Comparison of ENCODE assay signal across 8 mouse cellular contexts in the genomic region with DNA sequence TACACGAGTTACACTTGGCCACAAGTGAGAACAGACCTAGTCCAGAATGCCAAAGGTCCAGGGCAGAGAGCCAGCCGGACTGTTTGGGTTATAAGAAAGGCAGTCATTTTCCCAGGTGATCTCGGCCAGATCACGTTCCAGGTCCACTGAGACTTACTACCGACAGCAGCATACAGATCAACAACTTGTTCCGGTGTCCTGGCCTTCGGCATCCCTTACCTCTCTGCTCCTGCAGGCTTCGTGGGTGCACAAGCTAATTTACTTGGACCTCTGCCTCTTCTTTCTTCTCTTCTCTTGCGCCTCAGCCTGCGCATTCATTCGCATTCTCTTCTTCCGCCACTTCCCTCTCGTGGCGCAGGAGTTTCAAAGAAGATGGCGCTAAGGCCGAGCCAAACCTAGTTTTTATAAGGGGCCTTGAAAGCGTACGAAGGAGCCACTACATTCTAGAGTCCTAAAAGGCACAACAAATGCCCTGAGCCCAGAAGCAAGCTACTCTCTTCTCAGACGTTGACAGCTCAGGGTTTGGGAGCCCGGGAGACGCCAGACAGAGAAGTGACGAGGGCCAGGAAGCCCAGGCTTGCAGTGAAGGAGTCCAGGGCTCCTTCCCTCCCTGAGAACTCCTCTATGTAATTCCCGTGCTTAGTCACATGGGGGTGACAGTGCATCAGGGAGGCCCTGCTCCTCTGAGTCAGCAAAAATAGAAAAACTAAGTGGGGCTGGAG. TPM values are rescaled to one million over a fixed set of nuclear protein-coding genes. Genes with fewer than 3 reads are reported as not detected.
A peak's percentile ranks its signal among the peaks of the same experiment; 100 is the strongest.
DNase-seq lines count a peak whose midpoint lies in the region; ATAC-seq and TF ChIP-seq lines count a peak whose summit lies in the region.

No protein-coding gene starts in this region.

- no peaks in the 10 kb centered on the region for H3K9me3 ChIP-seq in neural tube, embryonic 14.5 days (ENCODE audit: control insufficient read depth, low read length)

- no peaks in the 10 kb centered on the region for H3K4me1 ChIP-seq in neural tube, embryonic 14.5 days (ENCODE audit: control insufficient read depth, insufficient read depth, low read length)
- H3K4me1 ChIP-seq in testis, adult 2 months (ENCODE audit: control insufficient read depth, insufficient read depth, low read length), result no peaks in the 10 kb centered on the region; the same call in 1 of the 2 replicates

- peak; percentile 51; the same call in 1 of the 2 replicates for TF ChIP-seq CTCF in testis, adult 2 months (IDR thresholded peaks at IDR 0.05; ENCODE audit: control insufficient read depth, insufficient read depth, insufficient replicate concordance, low read depth, low read length)

- H3K27me3 ChIP-seq in neural tube, embryonic 14.5 days (ENCODE audit: control insufficient read depth, insufficient read depth, low read length), result no peaks in the 10 kb centered on the region
- no peaks in the 10 kb centered on the region for H3K27me3 ChIP-seq in testis, adult 2 months (ENCODE audit: control insufficient read depth, insufficient read depth, low read length)

- WGBS in neural tube, embryonic 14.5 days, result 3% methylated on average over 23 of the region's 23 CpGs

- ATAC-seq in frontal cortex, adult (ENCODE audit: low TSS enrichment), result peak; percentile 97
- ATAC-seq in hematopoietic stem cell, adult 5-6 weeks (replicated peaks in 1 of 2; ENCODE audit: insufficient read depth in 1 of 2, low FRiP score in 2 of 2, low TSS enrichment in 1 of 2, low read depth in 1 of 2, poor library complexity in 2 of 2, severe bottlenecking in 2 of 2), result peak; percentile 89 to 90
- ATAC-seq in neural tube, embryonic 14.5 days (ENCODE audit: low read depth), result peak; percentile 84; the same call in 1 of the 2 replicates

- peak overlapping the region; percentile 37; the same call in 1 of the 2 replicates for H3K9ac ChIP-seq in neural tube, embryonic 14.5 days (replicated peaks; ENCODE audit: low read depth, low read length)

- peak overlapping the region; percentile 35 for H3K27ac ChIP-seq in neural tube, embryonic 14.5 days (ENCODE audit: low read depth, low read length)
- peak overlapping the region; percentile 75 for H3K27ac ChIP-seq in testis, adult 2 months (ENCODE audit: control insufficient read depth, insufficient read depth, low read depth, low read length)

- peak overlapping the region; percentile 20 for H3K4me3 ChIP-seq in neural tube, embryonic 14.5 days (ENCODE audit: low read depth, low read length)
- H3K4me3 ChIP-seq in testis, adult 2 months (ENCODE audit: control insufficient read depth, low read depth, low read length), result peak overlapping the region; percentile 72

- H3K36me3 ChIP-seq in neural tube, embryonic 14.5 days (ENCODE audit: control insufficient read depth, insufficient read depth, low read length), result no peaks in the 10 kb centered on the region
- H3K36me3 ChIP-seq in testis, adult 2 months (ENCODE audit: control insufficient read depth, insufficient read depth, low read length), result no peaks in the 10 kb centered on the region

- peak overlapping the region; percentile 36 for H3K4me2 ChIP-seq in neural tube, embryonic 14.5 days (ENCODE audit: low read depth, low read length)

- peak; percentile 40; the same call in 1 of the 2 replicates for TF ChIP-seq POLR2A in testis, adult 2 months (IDR thresholded peaks at IDR 0.05; ENCODE audit: control insufficient read depth, low read depth, low read length)

- DNase-seq in T-cell, adult 2 months (ENCODE audit: low spot score), result peak; percentile 32
- peak; percentile 80 for DNase-seq in cerebellum, adult 9-11 months
- DNase-seq in layer of hippocampus, adult 8-10 months (ENCODE audit: low spot score in 2 of 2), result peak; percentile 50 to 55
- DNase-seq in lung, adult 18-20 months, result peak; percentile 80 to 86

RNA-seq across cellular contexts. Expression of gene Nsd1, which starts 27.2 kb away (rescaled TPM):
- total RNA-seq in hematopoietic stem cell, adult 5-6 weeks (2017), result 96.2 and 115 TPM in 2 replicates
- 100 to 1,000 TPM; 107 to 141 (median 129) TPM for total RNA-seq in layer of hippocampus, adult 8-10 months (2022)
- 61.9 and 76.8 TPM in 2 replicates for polyA plus RNA-seq in neural tube, embryonic 14.5 days (2014; fragmentation: Nextera tagmentation; extraction: Ambion mirVana)
- polyA plus RNA-seq in testis, adult 2 months (2012; rRNA removed), result 9.0 and 9.5 TPM in 2 replicates

RNA-seq across cellular contexts. Expression of gene Fgfr4, which starts 29.9 kb away (rescaled TPM):
- total RNA-seq in hematopoietic stem cell, adult 5-6 weeks (2017), result not detected in 2 replicates
- total RNA-seq in layer of hippocampus, adult 8-10 months (2022), result 1 to 10 TPM in 1 of 4 experiments, under 1 TPM in 3; 0.37 to 1.2 (median 0.59) TPM
- 0.35 and 1.1 TPM in 2 replicates for polyA plus RNA-seq in neural tube, embryonic 14.5 days (2014; fragmentation: Nextera tagmentation; extraction: Ambion mirVana)
- polyA plus RNA-seq in testis, adult 2 months (2012; rRNA removed), result 2.9 and 3.0 TPM in 2 replicates

RNA-seq across cellular contexts. Expression of gene Gm17617, which starts 49.0 kb away (rescaled TPM):
- not detected in 2 replicates for total RNA-seq in hematopoietic stem cell, adult 5-6 weeks (2017)
- not detected for total RNA-seq in layer of hippocampus, adult 8-10 months (2022)
- polyA plus RNA-seq in neural tube, embryonic 14.5 days (2014; fragmentation: Nextera tagmentation; extraction: Ambion mirVana), result not detected in 2 replicates
- polyA plus RNA-seq in testis, adult 2 months (2012; rRNA removed), result not detected in 2 replicates

Comparison
In these comparisons a context has a peak if more than half of its experiments do, and no peak if none do; other contexts are left out.
1. Peak in every context shown above with its lines: DNase-seq, ATAC-seq, H3K4me3 ChIP-seq and H3K27ac ChIP-seq.
2. DNase-seq: peak in every context shown above with its lines; median percentile 83 in lung, adult 18-20 months; 80 in cerebellum, adult 9-11 months; 52 in layer of hippocampus, adult 8-10 months; 32 in T-cell, adult 2 months.